Mouse (Mus musculus): ENCODE measurements around the gene Mab21l3.

DNA sequence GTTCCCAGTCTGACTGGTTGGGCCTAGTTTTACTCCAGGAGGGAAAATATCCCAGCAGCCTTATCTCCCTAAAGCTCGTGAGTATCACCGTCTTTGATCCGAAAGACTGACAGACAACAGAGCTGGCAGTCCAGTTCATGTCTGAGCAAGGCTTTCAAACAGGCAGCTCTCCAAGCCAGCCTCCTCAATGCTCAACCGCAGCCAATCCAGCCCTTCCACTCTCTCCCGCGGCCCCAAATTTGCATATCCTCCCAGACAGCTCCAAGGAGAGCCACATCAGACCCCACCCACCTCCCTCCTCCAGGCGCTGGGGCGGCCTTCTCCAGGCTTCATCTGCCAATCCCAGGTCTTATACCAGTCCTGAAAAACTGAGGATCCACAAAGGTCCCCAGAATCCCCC lies 12.7 kb downstream of the Mab21l3 start:
- TF ChIP-seq HCFC1 (IDR thresholded peaks at IDR 0.05; ENCODE audit: borderline replicate concordance, insufficient read depth, low read length) (no peak), ZC3H11A (IDR thresholded peaks at IDR 0.05; ENCODE audit: borderline replicate concordance, low read depth, low read length) (no peak)

Data from ES-E14 (cell line).